Mouse (Mus musculus) small intestine, adult 2 months (tissue): ENCODE data around the gene Ttc39a.

Experiments
- CTCF ChIP-seq: fragments of 200-500 bp; IDR thresholded peaks from 2 replicates; pipeline ENCODE4 v1.5.1; 2012; ENCODE audit warnings: low read depth, mild to moderate bottlenecking, control low read depth, inconsistent platforms, low read length, moderate library complexity, mixed read lengths; ENCODE audit not compliant: insufficient replicate concordance, insufficient read length; ENCODE audit errors: extremely low read depth
- POLR2A ChIP-seq: fragments of 200-500 bp; IDR thresholded peaks from 2 replicates; pipeline ENCODE4 v1.6.1; 2012; ENCODE audit warnings: low read depth, mild to moderate bottlenecking, control low read depth, inconsistent platforms, low read length, moderate library complexity

GRCm38 (mm10) chr4:109476554-109477014 is 70.2 kb downstream of the Ttc39a start:
- TF ChIP-seq CTCF (no peak), POLR2A (peak; percentile 84)
